Mouse (Mus musculus) cortical plate, adult 2 months (tissue): ENCODE data around the gene Eif2ak1.

Source experiments
- CTCF ChIP-seq: fragments of 200-500 bp; IDR thresholded peaks from 2 replicates; pipeline ENCODE4 v1.5.1; 2011; ENCODE audit warnings: mild to moderate bottlenecking, control low read depth, low read length; ENCODE audit not compliant: insufficient read depth; ENCODE audit errors: extremely low read depth
- POLR2A ChIP-seq: fragments of 200-500 bp; IDR thresholded peaks from 2 replicates; pipeline ENCODE4 v1.6.1; 2011; ENCODE audit warnings: mild to moderate bottlenecking, low read length, control low read depth; ENCODE audit not compliant: insufficient read depth; ENCODE audit errors: extremely low read depth

DNA sequence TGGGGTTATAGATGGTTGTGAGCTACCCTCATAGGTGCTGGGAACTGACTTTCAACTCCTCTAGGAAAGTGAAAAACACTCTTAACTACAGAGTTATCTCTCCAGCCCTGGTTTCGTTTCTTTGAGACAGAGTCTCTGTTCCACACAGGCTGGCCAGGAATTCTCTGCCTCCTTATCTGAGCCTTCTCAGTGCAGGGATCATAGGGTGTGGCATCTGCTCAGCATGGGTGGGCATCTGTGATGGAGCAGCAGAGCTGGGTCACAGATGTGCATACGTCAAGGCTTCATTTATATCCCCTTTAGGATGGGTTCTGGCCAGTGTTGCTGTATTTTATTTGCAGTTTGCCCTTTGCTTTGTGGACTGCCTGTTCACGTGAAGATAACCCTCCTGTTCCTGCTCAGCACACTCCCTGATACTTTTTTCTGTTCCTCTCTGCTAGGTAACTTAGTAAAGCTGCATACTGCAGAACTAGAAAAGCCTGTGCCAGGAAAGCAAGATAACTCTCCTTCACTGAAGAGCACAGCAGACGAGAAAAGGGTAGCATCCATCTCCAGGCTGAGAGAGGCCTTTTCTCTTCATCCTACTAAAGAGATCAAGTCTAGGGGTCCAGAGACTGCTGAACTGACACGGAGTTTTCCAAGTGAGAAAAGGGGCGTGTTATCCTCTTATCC, 107.3 kb downstream of the Eif2ak1 start:
- no peak for TF ChIP-seq CTCF
- TF ChIP-seq POLR2A = no peak
